Mouse (Mus musculus): Measurements from ENCODE around the gene Zfp598.

DNA sequence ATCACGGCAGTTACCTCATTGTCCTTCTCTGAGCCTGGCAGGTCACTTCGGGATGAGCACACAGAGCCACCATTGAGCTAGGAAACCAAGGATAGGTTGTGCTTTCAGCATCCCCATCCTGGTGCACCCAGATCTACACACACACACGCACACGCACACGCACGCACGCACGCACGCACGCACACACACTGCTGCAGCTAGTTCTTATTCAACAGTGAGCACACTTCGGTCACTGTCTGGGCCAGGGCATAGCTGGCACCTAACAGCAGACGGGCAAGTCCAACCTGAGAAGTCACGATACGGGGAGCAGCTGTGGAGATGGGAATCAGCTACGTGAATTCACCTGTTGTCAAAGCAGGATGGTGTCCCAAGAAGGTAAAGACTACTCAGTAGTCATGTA is 28.9 kb upstream of the Zfp598 start:
- TF ChIP-seq CTCF (IDR thresholded peaks at IDR 0.05; ENCODE audit: low read depth): no peak
- TF ChIP-seq EP300 (optimal IDR thresholded peaks at IDR 0.05): no peak
